Mouse (Mus musculus): ENCODE measurements around the gene Pik3cg.
"Not testable (repeated sequence)": the region's sequence is repeated elsewhere in the genome, so short reads cannot be mapped to it uniquely, and the experiment has no call there.

- not testable (repeated sequence) for TF ChIP-seq GATA1, TAL1 (IDR thresholded peaks at IDR 0.05; ENCODE audit: low read length)
Measured at GRCm38 (mm10) chr12:32239134-32239533, 30.7 kb upstream of the Pik3cg start.
